Mouse (Mus musculus): ENCODE data around the gene Bag1. TPM values are rescaled to one million over a fixed set of nuclear protein-coding genes. Genes with fewer than 3 reads are reported as not detected.
"Not testable (repeated sequence)": the region's sequence is repeated elsewhere in the genome, so short reads cannot be mapped to it uniquely, and the experiment has no call there.

The Bag1 gene
- polyA plus RNA-seq, 1 experiment from 2014 or later: 217 TPM

DNA sequence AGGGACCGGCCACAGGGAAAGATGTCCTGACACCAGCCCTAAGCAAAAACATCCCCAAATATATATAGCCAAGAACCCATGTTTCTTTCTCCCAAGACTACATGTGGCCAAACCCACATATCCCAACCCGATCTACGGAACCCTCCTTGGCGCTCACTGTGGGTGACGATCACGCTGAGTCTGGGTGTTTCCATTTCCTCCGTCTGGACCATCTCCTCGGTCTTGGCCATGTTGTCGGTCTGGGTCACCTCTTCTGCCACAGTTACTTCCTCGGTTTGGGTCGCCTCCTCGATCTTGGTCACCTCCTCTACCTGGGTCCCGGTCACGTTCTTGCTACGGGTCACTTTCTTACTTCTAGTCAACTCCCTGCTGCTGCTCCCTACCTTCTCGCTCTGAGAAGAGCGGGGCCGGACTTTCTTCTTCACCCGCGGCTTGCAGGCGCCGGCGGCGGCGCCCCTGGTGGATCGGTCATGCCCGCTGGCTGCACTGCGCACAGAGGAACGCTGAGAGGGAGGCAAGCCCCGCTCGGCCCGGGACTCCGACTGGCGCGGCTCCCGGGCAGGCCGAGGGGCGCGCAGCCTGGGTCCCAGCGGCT lies 432 bp downstream of the Bag1 start:
- Histone ChIP-seq H3K4me2 (peak overlapping the region; percentile 72), H3K27ac (ENCODE audit: low read depth, low read length) (peak overlapping the region; percentile 84), H3K4me3 (ENCODE audit: low read depth, low read length) (peak overlapping the region; percentile 97), H3K9ac (ENCODE audit: low read depth, low read length) (peak overlapping the region; percentile 93), H3K4me1 (ENCODE audit: control insufficient read depth, insufficient read depth, low read length) (peaks cover 17% of the 10 kb centered on the region), H3K9me3 (replicated peaks; ENCODE audit: control insufficient read depth, low read length) (no peaks in the 10 kb centered on the region), H3K36me3 (ENCODE audit: control insufficient read depth, insufficient read depth, low read length) (peaks cover 30% of the 10 kb centered on the region), H3K27me3 (ENCODE audit: control insufficient read depth, insufficient read depth, low read length) (no peaks in the 10 kb centered on the region)
- peak; percentile 20 for ATAC-seq (replicated peaks; ENCODE audit: insufficient number of reproducible peaks, low FRiP score, low TSS enrichment)
- under 1% methylated on average over 40 of the region's 40 CpGs for WGBS (ENCODE audit: insufficient replicate concordance)

- H3K4me3 ChIP-seq (ENCODE audit: low read depth, low read length): peak overlapping the region; percentile 97
- no peak for ATAC-seq (replicated peaks; ENCODE audit: insufficient number of reproducible peaks, low FRiP score, low TSS enrichment)
- H3K27ac ChIP-seq (ENCODE audit: low read depth, low read length): no peak overlapping the region
- H3K4me2 ChIP-seq: peak overlapping the region; percentile 72
- H3K27me3 ChIP-seq (ENCODE audit: control insufficient read depth, insufficient read depth, low read length): no peaks in the 10 kb centered on the region
- peaks cover 17% of the 10 kb centered on the region for H3K4me1 ChIP-seq (ENCODE audit: control insufficient read depth, insufficient read depth, low read length)
- peak overlapping the region; percentile 93 for H3K9ac ChIP-seq (ENCODE audit: low read depth, low read length)
- peaks cover 28% of the 10 kb centered on the region for H3K36me3 ChIP-seq (ENCODE audit: control insufficient read depth, insufficient read depth, low read length)
- no peaks in the 10 kb centered on the region for H3K9me3 ChIP-seq (replicated peaks; ENCODE audit: control insufficient read depth, low read length)
- 80% methylated on average over 7 of the region's 7 CpGs for WGBS (ENCODE audit: insufficient replicate concordance)
Observed at GRCm38 (mm10) chr4:40946516-40947121, 1.5 kb downstream of the Bag1 start.

DNA sequence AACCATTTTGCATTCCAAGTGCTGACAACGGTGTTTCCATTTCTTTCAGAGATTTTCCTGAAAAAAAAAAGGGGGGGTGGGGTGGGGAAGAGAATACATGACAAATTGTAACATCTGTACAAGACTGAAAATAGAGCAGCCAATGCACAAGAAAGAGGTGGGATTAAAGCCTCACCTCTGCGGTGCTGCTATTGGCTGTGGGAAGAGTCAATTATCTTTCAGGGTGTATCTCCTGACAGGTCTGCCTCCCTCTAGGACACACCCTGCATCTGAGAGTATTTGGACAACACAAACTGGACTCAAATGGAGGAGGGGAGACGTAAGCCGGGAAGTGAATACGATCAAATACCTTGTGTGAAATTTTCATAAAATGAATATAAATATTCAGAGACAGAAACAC lies 4.4 kb downstream of the Bag1 start:
- 91% methylated on average over 5 of the region's 5 CpGs for WGBS (ENCODE audit: insufficient replicate concordance)
- Histone ChIP-seq H3K27me3 (ENCODE audit: control insufficient read depth, insufficient read depth, low read length) (no peaks in the 10 kb centered on the region), H3K9me3 (replicated peaks; ENCODE audit: control insufficient read depth, low read length) (peaks cover 9% of the 10 kb centered on the region; the same call in 1 of the 2 replicates), H3K4me3 (ENCODE audit: low read depth, low read length) (no peak overlapping the region), H3K36me3 (ENCODE audit: control insufficient read depth, insufficient read depth, low read length) (peaks cover 47% of the 10 kb centered on the region), H3K27ac (ENCODE audit: low read depth, low read length) (no peak overlapping the region), H3K4me1 (ENCODE audit: control insufficient read depth, insufficient read depth, low read length) (peaks cover 12% of the 10 kb centered on the region), H3K9ac (ENCODE audit: low read depth, low read length) (no peak overlapping the region), H3K4me2 (no peak overlapping the region)
- no peak for ATAC-seq (replicated peaks; ENCODE audit: insufficient number of reproducible peaks, low FRiP score, low TSS enrichment)

GRCm38 (mm10) chr4:40938793-40939192 lies 9.3 kb downstream of the Bag1 start:
- WGBS (ENCODE audit: insufficient replicate concordance): 88% methylated on average over 5 of the region's 5 CpGs
- H3K36me3 ChIP-seq (ENCODE audit: control insufficient read depth, insufficient read depth, low read length): peaks cover 56% of the 10 kb centered on the region

DNA sequence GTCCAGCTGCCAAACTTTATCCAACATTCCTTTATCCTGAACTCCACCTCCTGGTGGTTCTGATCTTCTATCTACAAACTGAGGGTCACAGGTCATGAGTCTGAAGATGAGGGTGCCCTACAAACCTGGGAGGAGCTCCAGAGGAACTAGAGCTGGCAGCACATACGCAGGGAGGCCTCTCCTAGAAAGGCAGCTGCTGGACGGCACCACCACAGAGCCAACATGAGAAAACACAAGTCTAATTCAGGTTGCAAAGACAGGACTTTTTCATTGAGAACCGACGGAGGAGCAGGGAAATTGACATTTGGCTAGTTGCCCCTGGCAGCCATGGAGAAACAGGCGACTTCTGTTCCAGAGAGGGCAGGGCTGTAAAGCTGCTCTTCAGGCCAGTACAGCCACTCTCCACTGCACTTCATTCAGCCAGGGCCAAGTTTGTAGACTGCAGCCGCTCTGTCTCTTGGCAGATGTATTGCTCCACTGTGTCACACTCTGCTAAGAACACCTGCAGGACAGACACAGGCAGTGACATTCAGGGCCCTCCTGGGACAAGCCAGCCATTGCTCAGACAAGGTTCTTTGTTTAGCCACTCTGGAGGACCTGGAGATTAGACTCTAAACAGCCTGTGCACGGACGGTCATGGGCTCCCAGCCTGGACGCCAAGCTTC lies 11.8 kb downstream of the Bag1 start:
- no peak overlapping the region for H3K4me3 ChIP-seq (ENCODE audit: low read depth, low read length)
- no peak overlapping the region for H3K27ac ChIP-seq (ENCODE audit: low read depth, low read length)
- H3K9ac ChIP-seq (ENCODE audit: low read depth, low read length): no peak overlapping the region
- no peak for ATAC-seq (replicated peaks; ENCODE audit: insufficient number of reproducible peaks, low FRiP score, low TSS enrichment)
- 87% methylated on average over 9 of the region's 9 CpGs for WGBS (ENCODE audit: insufficient replicate concordance)
- H3K9me3 ChIP-seq (replicated peaks; ENCODE audit: control insufficient read depth, low read length): peaks cover 9% of the 10 kb centered on the region; the same call in 1 of the 2 replicates
- peaks cover 54% of the 10 kb centered on the region for H3K36me3 ChIP-seq (ENCODE audit: control insufficient read depth, insufficient read depth, low read length)
- H3K27me3 ChIP-seq (ENCODE audit: control insufficient read depth, insufficient read depth, low read length): no peaks in the 10 kb centered on the region
- no peak overlapping the region for H3K4me2 ChIP-seq
- no peaks in the 10 kb centered on the region for H3K4me1 ChIP-seq (ENCODE audit: control insufficient read depth, insufficient read depth, low read length)

More at GRCm38 (mm10) chr4:40938793-40939192, 9.3 kb downstream of the Bag1 start:
- H3K9ac ChIP-seq (ENCODE audit: low read depth, low read length): no peak overlapping the region
- H3K9me3 ChIP-seq (replicated peaks; ENCODE audit: control insufficient read depth, low read length): peaks cover 9% of the 10 kb centered on the region; the same call in 1 of the 2 replicates
- no peaks in the 10 kb centered on the region for H3K27me3 ChIP-seq (ENCODE audit: control insufficient read depth, insufficient read depth, low read length)
- H3K4me3 ChIP-seq (ENCODE audit: low read depth, low read length): no peak overlapping the region
- no peak overlapping the region for H3K4me2 ChIP-seq
- no peak overlapping the region for H3K27ac ChIP-seq (ENCODE audit: low read depth, low read length)
- H3K4me1 ChIP-seq (ENCODE audit: control insufficient read depth, insufficient read depth, low read length): no peaks in the 10 kb centered on the region
- ATAC-seq (replicated peaks; ENCODE audit: insufficient number of reproducible peaks, low FRiP score, low TSS enrichment): no peak

GRCm38 (mm10) chr4:40934369-40934768 lies 13.7 kb downstream of the Bag1 start:
- WGBS (ENCODE audit: insufficient replicate concordance): 78% methylated on average over 3 of the region's 3 CpGs
- H3K4me3 ChIP-seq (ENCODE audit: low read depth, low read length); H3K4me1 ChIP-seq (ENCODE audit: control insufficient read depth, insufficient read depth, low read length); H3K27ac ChIP-seq (ENCODE audit: low read depth, low read length); H3K27me3 ChIP-seq (ENCODE audit: control insufficient read depth, insufficient read depth, low read length); ATAC-seq (replicated peaks; ENCODE audit: insufficient number of reproducible peaks, low FRiP score, low TSS enrichment); H3K9ac ChIP-seq (ENCODE audit: low read depth, low read length); H3K9me3 ChIP-seq (replicated peaks; ENCODE audit: control insufficient read depth, low read length); H3K4me2 ChIP-seq: not testable (repeated sequence)
- H3K36me3 ChIP-seq (ENCODE audit: control insufficient read depth, insufficient read depth, low read length): peaks cover 37% of the 10 kb centered on the region

DNA sequence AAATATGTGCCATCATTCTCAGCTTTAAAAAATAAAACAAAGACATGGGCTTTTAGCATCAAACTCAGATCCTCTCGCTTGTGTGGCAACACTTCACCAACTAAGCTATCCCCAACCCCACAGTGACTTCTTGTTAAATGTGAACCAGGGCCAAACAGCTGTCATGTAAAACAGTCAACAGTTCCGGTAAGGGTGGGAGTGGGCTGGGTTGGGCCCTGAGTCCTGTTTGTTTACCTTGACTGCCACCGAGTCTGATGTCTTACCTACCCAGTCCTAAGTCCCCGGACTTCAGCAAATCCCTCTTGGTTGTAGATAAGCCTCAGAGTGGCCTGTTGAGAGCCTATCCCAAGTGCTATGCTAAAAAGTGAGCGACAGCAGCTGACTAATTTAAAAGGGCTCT lies 14.4 kb downstream of the Bag1 start:
- Histone ChIP-seq H3K4me2 (no peak overlapping the region), H3K4me1 (ENCODE audit: control insufficient read depth, insufficient read depth, low read length) (no peaks in the 10 kb centered on the region), H3K4me3 (ENCODE audit: low read depth, low read length) (no peak overlapping the region), H3K27ac (ENCODE audit: low read depth, low read length) (no peak overlapping the region), H3K9ac (ENCODE audit: low read depth, low read length) (no peak overlapping the region), H3K9me3 (replicated peaks; ENCODE audit: control insufficient read depth, low read length) (no peaks in the 10 kb centered on the region), H3K27me3 (ENCODE audit: control insufficient read depth, insufficient read depth, low read length) (no peaks in the 10 kb centered on the region), H3K36me3 (ENCODE audit: control insufficient read depth, insufficient read depth, low read length) (peaks cover 31% of the 10 kb centered on the region)
- no peak for ATAC-seq (replicated peaks; ENCODE audit: insufficient number of reproducible peaks, low FRiP score, low TSS enrichment)
- WGBS (ENCODE audit: insufficient replicate concordance): 79% methylated on average over 5 of the region's 5 CpGs

DNA sequence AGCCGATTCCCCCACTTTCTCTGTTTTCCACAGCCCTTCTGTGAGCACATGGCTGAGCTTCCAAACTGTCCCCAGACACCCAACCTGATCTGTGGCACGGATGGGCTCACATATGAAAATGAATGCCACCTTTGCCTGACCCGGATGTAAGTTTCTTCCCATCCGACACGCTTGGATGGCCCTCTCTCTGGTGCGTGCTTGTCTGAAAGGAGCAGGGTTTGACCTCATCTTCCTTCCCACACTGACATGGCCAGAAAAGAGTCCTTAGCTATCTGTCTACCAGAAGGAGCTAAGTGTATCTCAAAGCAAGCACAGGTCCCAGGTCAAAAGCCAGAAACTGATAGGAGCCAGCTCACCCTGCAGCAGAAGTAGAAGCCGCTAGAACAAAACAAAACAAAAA lies 19.0 kb downstream of the Bag1 start:
- Histone ChIP-seq H3K27ac (ENCODE audit: low read depth, low read length) (no peak overlapping the region), H3K9me3 (replicated peaks; ENCODE audit: control insufficient read depth, low read length) (no peaks in the 10 kb centered on the region), H3K4me3 (ENCODE audit: low read depth, low read length) (no peak overlapping the region), H3K9ac (ENCODE audit: low read depth, low read length) (no peak overlapping the region), H3K36me3 (ENCODE audit: control insufficient read depth, insufficient read depth, low read length) (peaks cover 10% of the 10 kb centered on the region), H3K4me1 (ENCODE audit: control insufficient read depth, insufficient read depth, low read length) (no peaks in the 10 kb centered on the region), H3K27me3 (ENCODE audit: control insufficient read depth, insufficient read depth, low read length) (no peaks in the 10 kb centered on the region), H3K4me2 (no peak overlapping the region)
- 78% methylated on average over 7 of the region's 7 CpGs for WGBS (ENCODE audit: insufficient replicate concordance)
- no peak for ATAC-seq (replicated peaks; ENCODE audit: insufficient number of reproducible peaks, low FRiP score, low TSS enrichment)

Measured in heart, embryonic 11.5 days (tissue).